ENCODE assay signal across 8 mouse cellular contexts in the genomic region with DNA sequence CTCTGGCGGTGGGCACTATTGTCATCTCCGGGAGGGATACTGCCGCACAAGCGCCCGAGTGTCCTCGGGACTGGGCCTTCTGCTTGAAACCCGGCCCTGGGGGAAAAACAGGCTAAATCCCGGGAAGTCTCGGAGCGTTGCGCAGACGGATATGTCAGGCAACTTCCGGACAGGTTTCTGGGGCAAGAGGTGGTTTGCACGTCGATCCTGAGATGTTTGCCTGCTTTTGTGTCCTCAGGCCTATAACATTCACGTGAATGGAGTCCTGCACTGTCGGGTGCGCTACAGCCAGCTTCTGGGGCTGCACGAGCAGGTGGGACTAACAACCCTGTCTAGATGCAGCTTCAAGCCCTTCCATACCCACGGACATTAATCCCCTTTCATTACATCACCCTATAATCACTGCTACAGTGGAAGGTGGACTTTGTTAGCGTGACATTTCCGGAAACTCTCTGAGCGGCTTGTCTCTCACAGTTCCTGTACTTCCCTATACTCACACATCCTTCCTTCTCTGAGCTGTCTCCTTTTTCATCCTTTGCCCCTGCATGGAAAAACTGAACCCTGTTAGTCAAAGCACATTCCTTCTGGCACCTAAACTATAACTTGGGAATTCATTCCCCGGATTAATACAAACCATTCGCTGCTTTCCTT. TPM values are rescaled to one million over a fixed set of nuclear protein-coding genes. Genes with fewer than 3 reads are reported as not detected.
DNase-seq lines count a peak whose midpoint lies in the region; ATAC-seq and TF ChIP-seq lines count a peak whose summit lies in the region.

No protein-coding gene starts in this region.

- peak overlapping the region; percentile 81 for H3K27ac ChIP-seq in kidney, embryonic 16.5 days (ENCODE audit: low read length)
- H3K27ac ChIP-seq in bone marrow macrophage, adult 2 months (ENCODE audit: insufficient read depth, low read depth, low read length): peak overlapping the region; percentile 77
- peak overlapping the region; percentile 79 for H3K27ac ChIP-seq in hindbrain, embryonic 14.5 days
- H3K27ac ChIP-seq in midbrain, embryonic 13.5 days: peak overlapping the region; percentile 84

- no peak for TF ChIP-seq CTCF in bone marrow macrophage, adult 2 months (IDR thresholded peaks at IDR 0.05; ENCODE audit: low read depth, low read length)

- peaks cover 17% of the 10 kb centered on the region for H3K4me1 ChIP-seq in kidney, embryonic 16.5 days (ENCODE audit: insufficient read depth, low read length)
- H3K4me1 ChIP-seq in bone marrow macrophage, adult 2 months (ENCODE audit: control insufficient read depth, insufficient read depth, low read length): peaks cover 49% of the 10 kb centered on the region
- peaks cover 20% of the 10 kb centered on the region for H3K4me1 ChIP-seq in hindbrain, embryonic 14.5 days (replicated peaks; ENCODE audit: control insufficient read depth, insufficient read depth, low read length)
- peaks cover 22% of the 10 kb centered on the region for H3K4me1 ChIP-seq in midbrain, embryonic 13.5 days (replicated peaks)

- TF ChIP-seq POLR2A in bone marrow macrophage, adult 2 months (IDR thresholded peaks at IDR 0.05; ENCODE audit: borderline replicate concordance, low read depth, low read length): no peak

- H3K36me3 ChIP-seq in kidney, embryonic 16.5 days (ENCODE audit: insufficient read depth, low read length): peaks cover 58% of the 10 kb centered on the region
- H3K36me3 ChIP-seq in hindbrain, embryonic 14.5 days (replicated peaks; ENCODE audit: control insufficient read depth, insufficient read depth): peaks cover 69% of the 10 kb centered on the region
- peaks cover 66% of the 10 kb centered on the region for H3K36me3 ChIP-seq in midbrain, embryonic 13.5 days

- no peak for DNase-seq in kidney, adult 8-10 months
- DNase-seq in hindbrain, embryonic 14.5 days (ENCODE audit: low spot score): no peak
- DNase-seq in urinary bladder, postnatal 14 days (ENCODE audit: low spot score): no peak
- DNase-seq in frontal cortex, postnatal 14 days (ENCODE audit: low spot score in 2 of 2): no peak

- no peaks in the 10 kb centered on the region for H3K9me3 ChIP-seq in kidney, embryonic 16.5 days (ENCODE audit: low read length)
- H3K9me3 ChIP-seq in hindbrain, embryonic 14.5 days (ENCODE audit: control insufficient read depth, low read length): no peaks in the 10 kb centered on the region
- no peaks in the 10 kb centered on the region for H3K9me3 ChIP-seq in midbrain, embryonic 13.5 days

- ATAC-seq in kidney, embryonic 16.5 days (ENCODE audit: low FRiP score, low TSS enrichment): no peak
- ATAC-seq in hindbrain, embryonic 14.5 days (ENCODE audit: low FRiP score): no peak
- ATAC-seq in midbrain, embryonic 13.5 days: no peak
- ATAC-seq in inflammation-experienced regulatory T-cells, adult 6 months: no peak

- H3K27me3 ChIP-seq in kidney, embryonic 16.5 days (ENCODE audit: insufficient read depth, low read length): no peaks in the 10 kb centered on the region
- no peaks in the 10 kb centered on the region for H3K27me3 ChIP-seq in hindbrain, embryonic 14.5 days (ENCODE audit: control insufficient read depth, insufficient read depth, low read length)
- H3K27me3 ChIP-seq in midbrain, embryonic 13.5 days: no peaks in the 10 kb centered on the region

- peak overlapping the region; percentile 80 for H3K4me3 ChIP-seq in kidney, embryonic 16.5 days (ENCODE audit: low read length)
- peak overlapping the region; percentile 96 for H3K4me3 ChIP-seq in bone marrow macrophage, adult 2 months (ENCODE audit: insufficient read depth, low read length)
- H3K4me3 ChIP-seq in hindbrain, embryonic 14.5 days (replicated peaks; ENCODE audit: low read length): peak overlapping the region; percentile 70
- H3K4me3 ChIP-seq in midbrain, embryonic 13.5 days (replicated peaks): peak overlapping the region; percentile 64

- peak overlapping the region; percentile 80 for H3K4me2 ChIP-seq in kidney, embryonic 16.5 days (replicated peaks; ENCODE audit: low read depth, low read length)
- H3K4me2 ChIP-seq in hindbrain, embryonic 14.5 days (replicated peaks): peak overlapping the region; percentile 81
- H3K4me2 ChIP-seq in midbrain, embryonic 13.5 days (replicated peaks): peak overlapping the region; percentile 90

- H3K9ac ChIP-seq in kidney, embryonic 16.5 days (replicated peaks; ENCODE audit: low read length): peak overlapping the region; percentile 84
- peak overlapping the region; percentile 73 for H3K9ac ChIP-seq in hindbrain, embryonic 14.5 days
- peak overlapping the region; percentile 83 for H3K9ac ChIP-seq in midbrain, embryonic 13.5 days (replicated peaks)

- 12% methylated on average over 25 of the region's 25 CpGs for WGBS in kidney, embryonic 16.5 days
- 14% methylated on average over 25 of the region's 25 CpGs for WGBS in hindbrain, embryonic 14.5 days
- WGBS in midbrain, embryonic 13.5 days: 13% methylated on average over 25 of the region's 25 CpGs

RNA-seq across cellular contexts. Expression of a gene that starts 0.5 kb away (rescaled TPM):
- 76.1 and 81.5 TPM in 2 replicates for polyA plus RNA-seq in kidney, embryonic 16.5 days (2015; fragmentation: Nextera tagmentation; extraction: Ambion mirVana)
- polyA plus RNA-seq in bone marrow macrophage, adult 2 months (2012; ENCODE audit: insufficient read depth, insufficient read length, missing spikeins): 28.3 and 28.9 TPM in 2 replicates
- 77.3 and 78.6 TPM in 2 replicates for polyA plus RNA-seq in hindbrain, embryonic 14.5 days (2014; fragmentation: Nextera tagmentation; extraction: Ambion mirVana)
- polyA plus RNA-seq in midbrain, embryonic 13.5 days (2015; fragmentation: Nextera tagmentation; extraction: Ambion mirVana): 71.5 and 74.6 TPM in 2 replicates
- 10 to 100 TPM; 38.7 to 45.8 (median 44.4) TPM for polyA plus RNA-seq in inflammation-experienced regulatory T-cells, adult 6 months (2017; shearing (Covaris generic))

RNA-seq across cellular contexts. Expression of a gene that starts 0.7 kb away (rescaled TPM):
- 151 and 165 TPM in 2 replicates for polyA plus RNA-seq in kidney, embryonic 16.5 days (2015; fragmentation: Nextera tagmentation; extraction: Ambion mirVana)
- polyA plus RNA-seq in bone marrow macrophage, adult 2 months (2012; ENCODE audit: insufficient read depth, insufficient read length, missing spikeins): 80.3 and 85.8 TPM in 2 replicates
- polyA plus RNA-seq in hindbrain, embryonic 14.5 days (2014; fragmentation: Nextera tagmentation; extraction: Ambion mirVana): 107 and 108 TPM in 2 replicates
- polyA plus RNA-seq in midbrain, embryonic 13.5 days (2015; fragmentation: Nextera tagmentation; extraction: Ambion mirVana): 135 and 140 TPM in 2 replicates
- 100 to 1,000 TPM in 2 of 3 experiments, 10 to 100 TPM in 1; 96.4 to 122 (median 119) TPM for polyA plus RNA-seq in inflammation-experienced regulatory T-cells, adult 6 months (2017; shearing (Covaris generic))

RNA-seq across cellular contexts. Expression of a gene that starts 8.3 kb away (rescaled TPM):
- 9.9 and 10.9 TPM in 2 replicates for polyA plus RNA-seq in kidney, embryonic 16.5 days (2015; fragmentation: Nextera tagmentation; extraction: Ambion mirVana)
- polyA plus RNA-seq in bone marrow macrophage, adult 2 months (2012; ENCODE audit: insufficient read depth, insufficient read length, missing spikeins): 32.3 and 33.1 TPM in 2 replicates
- polyA plus RNA-seq in hindbrain, embryonic 14.5 days (2014; fragmentation: Nextera tagmentation; extraction: Ambion mirVana): 7.0 and 9.4 TPM in 2 replicates
- polyA plus RNA-seq in midbrain, embryonic 13.5 days (2015; fragmentation: Nextera tagmentation; extraction: Ambion mirVana): 12.5 and 20.5 TPM in 2 replicates
- polyA plus RNA-seq in inflammation-experienced regulatory T-cells, adult 6 months (2017; shearing (Covaris generic)): 1 to 10 TPM; 3.5 to 6.1 (median 5.4) TPM

RNA-seq across cellular contexts. Expression of a gene that starts 13.8 kb away (rescaled TPM):
- 82.8 and 99.0 TPM in 2 replicates for polyA plus RNA-seq in kidney, embryonic 16.5 days (2015; fragmentation: Nextera tagmentation; extraction: Ambion mirVana)
- 80.4 and 90.2 TPM in 2 replicates for polyA plus RNA-seq in bone marrow macrophage, adult 2 months (2012; ENCODE audit: insufficient read depth, insufficient read length, missing spikeins)
- polyA plus RNA-seq in hindbrain, embryonic 14.5 days (2014; fragmentation: Nextera tagmentation; extraction: Ambion mirVana): 49.7 and 53.0 TPM in 2 replicates
- 78.1 and 80.2 TPM in 2 replicates for polyA plus RNA-seq in midbrain, embryonic 13.5 days (2015; fragmentation: Nextera tagmentation; extraction: Ambion mirVana)
- 100 to 1,000 TPM in 1 of 3 experiments, 10 to 100 TPM in 2; 61.8 to 103 (median 81.3) TPM for polyA plus RNA-seq in inflammation-experienced regulatory T-cells, adult 6 months (2017; shearing (Covaris generic))

RNA-seq across cellular contexts. Expression of a gene that starts 14.0 kb away (rescaled TPM):
- polyA plus RNA-seq in kidney, embryonic 16.5 days (2015; fragmentation: Nextera tagmentation; extraction: Ambion mirVana): 1.9 and 2.1 TPM in 2 replicates
- polyA plus RNA-seq in bone marrow macrophage, adult 2 months (2012; ENCODE audit: insufficient read depth, insufficient read length, missing spikeins): 0.93 and 2.7 TPM in 2 replicates
- 0.74 and 1.7 TPM in 2 replicates for polyA plus RNA-seq in hindbrain, embryonic 14.5 days (2014; fragmentation: Nextera tagmentation; extraction: Ambion mirVana)
- polyA plus RNA-seq in midbrain, embryonic 13.5 days (2015; fragmentation: Nextera tagmentation; extraction: Ambion mirVana): 0.86 and 1.1 TPM in 2 replicates
- 1 to 10 TPM in 1 of 3 experiments, under 1 TPM in 2; 0.19 to 3.2 (median 0.29) TPM for polyA plus RNA-seq in inflammation-experienced regulatory T-cells, adult 6 months (2017; shearing (Covaris generic))
